Mouse (Mus musculus): Measurements from ENCODE around the gene Eml5. TPM values are rescaled to one million over a fixed set of nuclear protein-coding genes. Genes with fewer than 3 reads are reported as not detected.

The Eml5 gene
- 3.3 and 6.2 TPM in 2 replicates for total RNA-seq (2023)

GRCm38 (mm10) chr12:98900881-98901801, at the start of gene Eml5:
Gene Eml5, minus strand, starts transcription at chr12:98901484.

GRCm38 (mm10) chr12:98920194-98920991, 19.1 kb upstream of the Eml5 start, which contains the start of gene Ttc8:
Gene Ttc8, plus strand, starts transcription at chr12:98920574.

GRCm38 (mm10) chr12:98746746-98747379, 154.4 kb downstream of the Eml5 start, which contains the start of gene Zc3h14:
Gene Zc3h14, plus strand, starts transcription at chr12:98746964.

GRCm38 (mm10) chr12:98736951-98737800, 164.1 kb downstream of the Eml5 start, which contains the start of gene Ptpn21:
Gene Ptpn21, minus strand, starts transcription at chr12:98737405.

Other genes starting within 250 kb of the Eml5 start
- gene Ptpn21, start 164.1 kb downstream of the Eml5 start, total RNA-seq (2023): 1.8 and 2.2 TPM in 2 replicates
- gene Zc3h14, start 154.5 kb downstream of the Eml5 start, total RNA-seq (2023): 51.4 and 59.3 TPM in 2 replicates
- gene Ttc8, start 19.1 kb upstream of the Eml5 start, total RNA-seq (2023): 0.91 and 1.1 TPM in 2 replicates

Measured in neutrophil, adult 65 days (primary cell).